Mouse (Mus musculus) left cerebral cortex, postnatal 14 days (tissue): ENCODE results near the gene Cemip2. TPM values are rescaled to one million over a fixed set of nuclear protein-coding genes. Genes with fewer than 3 reads are reported as not detected.

Experiments
- DNase-seq, 2 experiments: peaks; one replicate each; pipeline ENCODE4 v3.0.0; 2021 to 2022; ENCODE audit warnings: low spot score in 2 of 2, mixed read lengths in 1 of 2
- intact Hi-C: fragments of 180-260 bp; cut with DNase I; formaldehyde crosslinking; loops from one replicate; pipeline ENCODE4 v1.15.1; 2025
- total RNA-seq, 2 experiments: library from RNA; stranded (reverse); gene quantifications; 2 replicates each; pipeline ENCODE4 v1.2.3; 2021

The Cemip2 gene
- total RNA-seq, 2 experiments from 2014 or later, result 14.4 to 20.0 TPM

- intact Hi-C loops, result no loop called here
- no peak for DNase-seq
Observed at GRCm38 (mm10) chr19:21798700-21799099, 20.6 kb downstream of the Cemip2 start.

GRCm38 (mm10) chr19:21799410-21800373 is 21.6 kb downstream of the Cemip2 start:
- no peak for DNase-seq
- intact Hi-C loops, result no loop called here

- intact Hi-C loops, result no loop called here
- no peak for DNase-seq
Observed at GRCm38 (mm10) chr19:21804488-21804887, 26.3 kb downstream of the Cemip2 start.

- peak; percentile 25 to 44 for DNase-seq
Observed at GRCm38 (mm10) chr19:21805305-21805704, 27.2 kb downstream of the Cemip2 start.

GRCm38 (mm10) chr19:21810135-21810534 is 32.0 kb downstream of the Cemip2 start:
- intact Hi-C loops, result no loop called here
- no peak for DNase-seq

More at GRCm38 (mm10) chr19:21805305-21805704, 27.2 kb downstream of the Cemip2 start:
- intact Hi-C loops, result no loop called here

- DNase-seq, result no peak
- intact Hi-C loops, result no loop called here
Observed at GRCm38 (mm10) chr19:21813560-21813959, 35.4 kb downstream of the Cemip2 start.

- DNase-seq, result peak in 1 of 2 experiments; percentile 10
Observed at GRCm38 (mm10) chr19:21814433-21815020, 36.4 kb downstream of the Cemip2 start.

GRCm38 (mm10) chr19:21816260-21816659 is 38.1 kb downstream of the Cemip2 start:
- intact Hi-C loops, result no loop called here

More at GRCm38 (mm10) chr19:21814433-21815020, 36.4 kb downstream of the Cemip2 start:
- intact Hi-C loops, result no loop called here

GRCm38 (mm10) chr19:21818021-21818725 is 40.0 kb downstream of the Cemip2 start:
- no peak for DNase-seq
- intact Hi-C loops, result no loop called here

More at GRCm38 (mm10) chr19:21816260-21816659, 38.1 kb downstream of the Cemip2 start:
- DNase-seq, result no peak

GRCm38 (mm10) chr19:21819585-21819984 is 41.4 kb downstream of the Cemip2 start:
- intact Hi-C loops, result no loop called here

GRCm38 (mm10) chr19:21820126-21820525 is 42.0 kb downstream of the Cemip2 start:
- DNase-seq, result no peak
- intact Hi-C loops, result no loop called here

More at GRCm38 (mm10) chr19:21819585-21819984, 41.4 kb downstream of the Cemip2 start:
- peak in 1 of 2 experiments; percentile 8 for DNase-seq

- no peak for DNase-seq
- intact Hi-C loops, result no loop called here
Observed at GRCm38 (mm10) chr19:21821877-21822276, 43.7 kb downstream of the Cemip2 start.

- intact Hi-C loops, result no loop called here
- DNase-seq, result no peak
Observed at GRCm38 (mm10) chr19:21824146-21824545, 46.0 kb downstream of the Cemip2 start.

- DNase-seq, result no peak
- intact Hi-C loops, result loop anchor here (5.0 kb wide), 1 partner anchor 477 kb away; no protein-coding TSS in a partner anchor
Observed at GRCm38 (mm10) chr19:21825128-21825885, 47.2 kb downstream of the Cemip2 start.

- intact Hi-C loops, result no loop called here
- DNase-seq, result no peak
Observed at GRCm38 (mm10) chr19:21833416-21833992, 55.4 kb downstream of the Cemip2 start.

GRCm38 (mm10) chr19:21834952-21835351 is 56.8 kb downstream of the Cemip2 start:
- no peak for DNase-seq
- intact Hi-C loops, result no loop called here

- no peak for DNase-seq
- intact Hi-C loops, result no loop called here
Observed at GRCm38 (mm10) chr19:21850721-21851120, 72.6 kb downstream of the Cemip2 start.

- intact Hi-C loops, result no loop called here
Observed at GRCm38 (mm10) chr19:21854526-21855228, 76.5 kb downstream of the Cemip2 start.

More at GRCm38 (mm10) chr19:21854526-21855228, 76.5 kb downstream of the Cemip2 start:
- no peak for DNase-seq
